Mouse (Mus musculus) CD4-positive helper T cell, adult 2 months (primary cell): ENCODE results near the gene Patl1.
"Not testable (repeated sequence)": the region's sequence is repeated elsewhere in the genome, so short reads cannot be mapped to it uniquely, and the experiment has no call there.

Experiments used
- DNase-seq: peaks from one replicate; pipeline ENCODE4 v3.0.0-alpha.2; 2012; ENCODE audit warnings: low read depth, missing footprints, low spot score

Gene Patl1

GRCm38 (mm10) chr19:11912037-11912532, at the start of gene Patl1:
Gene Patl1 (plus strand): TSS chr19:11912399.
- peak; percentile 98 for DNase-seq

DNA sequence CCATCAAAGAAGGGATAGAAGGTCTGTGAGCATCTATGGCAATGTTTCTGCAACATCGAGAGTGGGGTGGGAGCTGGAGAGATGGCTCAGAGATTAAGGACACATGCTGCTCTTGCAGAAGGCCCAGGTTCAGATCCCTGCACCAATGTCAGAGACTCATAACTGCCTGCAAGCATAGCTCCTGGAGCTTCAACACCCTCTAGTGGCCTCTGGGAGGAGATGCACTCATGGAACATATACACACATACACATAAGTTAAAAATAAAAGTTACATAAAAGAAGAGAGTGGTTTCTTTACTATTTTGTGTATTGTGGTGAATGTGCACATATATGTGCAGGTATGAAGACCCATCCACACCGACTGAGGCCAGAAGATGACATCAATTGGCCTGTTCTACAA, 44.4 kb upstream of the Patl1 start:
- DNase-seq = no peak

GRCm38 (mm10) chr19:11875006-11875405, 37.2 kb upstream of the Patl1 start, which contains the start of gene Olfr1419:
Gene Olfr1419 (minus strand): TSS chr19:11875106.
- DNase-seq = no peak

DNA sequence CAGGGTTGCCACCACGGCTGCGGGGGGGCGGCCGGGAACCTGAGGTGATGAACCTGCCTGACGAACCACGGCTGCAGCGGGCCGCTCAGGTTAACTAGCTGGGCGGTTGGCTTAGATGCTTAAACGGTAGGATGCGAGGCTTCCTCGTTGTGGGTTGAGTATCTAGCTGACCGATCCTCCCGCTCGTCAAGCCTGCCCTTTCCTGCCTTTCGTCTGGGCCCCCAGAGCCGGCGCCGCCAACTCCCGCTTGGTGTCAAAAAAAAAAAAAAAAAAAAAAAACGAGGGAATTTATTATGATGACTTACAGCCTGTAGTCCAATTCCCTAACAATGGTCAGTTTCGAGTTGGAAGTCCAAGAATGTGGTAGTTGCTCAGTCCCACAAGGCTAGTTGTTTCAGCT, 33.8 kb upstream of the Patl1 start:
- not testable (repeated sequence) for DNase-seq

DNA sequence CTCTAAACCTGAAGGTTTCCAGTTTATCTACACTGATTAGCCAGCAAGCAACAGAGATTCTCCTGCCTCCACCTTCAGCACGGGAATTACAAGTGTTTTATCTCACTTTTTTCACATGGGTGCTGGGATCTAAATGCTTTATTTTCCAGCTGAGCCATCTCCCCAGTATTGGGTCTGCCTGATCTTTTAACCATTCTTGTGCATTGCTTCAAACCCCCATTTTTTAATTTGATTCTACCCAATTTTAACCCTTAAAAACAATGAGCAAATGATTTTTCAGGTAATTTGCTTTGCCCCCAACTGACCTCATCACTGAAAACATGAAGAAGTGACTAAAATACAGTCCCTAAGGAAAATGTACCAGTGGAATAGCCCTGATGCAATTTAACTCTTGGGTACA, 25.9 kb upstream of the Patl1 start, which contains the start of gene Olfr1420:
TSS of gene Olfr1420 (plus strand) at position 301 of the 400 bp plus-strand sequence.
- no peak for DNase-seq

GRCm38 (mm10) chr19:11911021-11911420, 1.2 kb upstream of the Patl1 start:
- DNase-seq = no peak

DNA sequence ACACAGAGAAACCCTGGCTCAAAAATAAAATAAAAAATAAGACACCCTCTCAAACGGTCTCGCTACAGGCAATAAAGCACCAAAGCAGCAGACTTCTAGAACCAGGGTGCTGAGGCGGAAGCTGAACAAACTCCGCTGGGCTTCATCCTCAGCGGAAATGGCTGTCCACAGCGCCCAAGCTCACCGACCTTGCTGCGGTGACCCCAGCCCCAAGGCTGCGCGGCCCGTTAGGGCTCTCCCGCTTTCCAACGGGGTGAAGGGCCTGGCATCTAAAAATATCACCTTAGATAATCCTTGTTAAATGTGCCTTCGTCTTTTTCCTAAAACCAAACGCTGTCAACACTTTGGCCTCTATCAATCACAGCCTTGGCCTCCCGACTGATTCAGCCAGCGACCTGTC, 596 bp upstream of the Patl1 start:
- DNase-seq = no peak

DNA sequence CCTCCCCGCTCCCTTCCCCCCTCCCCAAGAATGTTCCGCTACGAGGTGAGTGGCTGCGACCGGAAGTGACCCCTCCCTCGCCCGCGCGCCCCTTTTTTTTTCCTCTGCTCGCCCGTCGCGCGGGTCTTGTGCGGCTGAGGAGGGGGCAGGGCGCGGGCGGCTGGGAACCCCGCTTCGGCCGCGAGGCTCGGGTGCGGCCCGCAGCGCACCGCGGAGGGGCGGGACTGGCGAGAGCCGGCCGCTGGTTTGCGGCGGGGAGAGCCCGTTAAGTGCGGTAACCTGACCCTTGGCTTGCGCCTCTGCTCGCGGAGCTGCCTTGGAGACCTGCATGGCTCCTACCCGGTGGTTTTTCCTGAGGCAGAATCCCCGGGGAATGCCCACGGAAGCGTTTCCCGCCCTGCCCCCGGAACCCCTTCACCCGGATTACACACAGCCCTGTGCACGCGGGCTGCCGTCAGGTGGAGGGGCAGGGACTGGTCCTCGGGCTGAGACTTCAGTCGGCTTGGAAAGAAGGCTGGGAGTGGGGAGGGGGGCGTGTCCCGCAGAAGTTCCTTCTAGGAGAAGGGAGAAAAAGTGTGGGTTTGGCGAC, 428 bp downstream of the Patl1 start:
- DNase-seq = no peak

DNA sequence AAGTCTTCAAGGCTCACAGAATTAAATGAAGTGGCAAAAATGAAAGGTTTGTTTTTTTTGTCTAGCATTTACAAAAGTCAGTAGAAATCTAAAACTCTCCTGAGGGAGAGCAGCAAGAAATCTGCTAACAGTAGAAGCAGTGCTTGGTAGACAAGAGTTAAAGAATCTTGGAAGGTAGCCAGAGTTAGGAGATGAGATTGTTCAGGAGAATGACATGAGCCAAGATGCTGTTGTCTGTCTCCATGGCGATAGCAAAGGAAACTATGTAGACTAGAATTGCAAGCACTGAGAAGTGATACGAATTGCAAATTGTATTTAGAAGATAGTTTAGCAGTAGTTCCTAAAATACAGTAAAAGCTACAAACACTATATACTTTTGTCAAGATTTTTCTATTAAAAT, 3.6 kb downstream of the Patl1 start:
- DNase-seq = peak; percentile 4

DNA sequence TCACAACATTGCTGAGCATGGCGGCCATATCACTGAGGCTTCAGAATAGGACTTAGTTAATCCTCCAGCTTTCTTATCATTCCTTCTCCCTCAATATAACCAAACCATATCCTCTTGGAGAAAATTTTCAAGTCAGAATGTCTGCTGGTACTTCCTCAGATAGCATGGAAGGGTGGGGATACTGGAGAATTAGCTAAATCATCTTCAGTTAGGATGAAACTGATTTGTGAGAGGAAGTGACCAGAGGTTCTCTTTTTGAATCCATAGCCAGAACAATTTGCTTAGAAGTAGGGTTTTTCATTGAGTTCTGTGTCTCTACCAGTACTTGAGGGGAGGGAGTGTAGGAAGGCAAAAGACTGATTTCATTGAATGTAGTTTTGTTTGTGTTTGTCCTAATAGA, 9.9 kb downstream of the Patl1 start:
- no peak for DNase-seq

- DNase-seq = not testable (repeated sequence)
These were observed 10.3 kb downstream of the Patl1 start for GRCm38 (mm10) chr19:11922515-11922914.

DNA sequence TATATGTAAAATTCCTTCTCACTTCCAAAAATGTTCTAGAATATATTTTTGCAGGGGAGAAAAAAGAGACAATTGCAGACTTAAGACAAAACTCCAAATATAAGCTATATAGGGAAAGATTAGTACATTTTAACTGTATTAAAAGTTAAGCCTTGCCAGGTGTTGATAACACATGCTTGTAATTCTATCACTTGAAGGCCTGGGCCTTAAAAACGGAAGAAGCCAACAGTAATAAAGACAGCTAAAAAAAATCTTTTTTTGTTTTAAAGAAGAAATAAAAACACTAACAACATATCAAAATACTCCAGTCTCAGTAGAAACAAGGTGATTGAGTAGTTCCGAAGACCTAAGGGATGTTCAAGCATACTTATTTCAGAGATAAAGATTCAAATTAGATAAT, 14.2 kb downstream of the Patl1 start:
- no peak for DNase-seq

- no peak for DNase-seq
These were observed 16.0 kb downstream of the Patl1 start for GRCm38 (mm10) chr19:11928025-11928748.

GRCm38 (mm10) chr19:11946460-11946859, 34.3 kb downstream of the Patl1 start:
- DNase-seq = not testable (repeated sequence)

DNA sequence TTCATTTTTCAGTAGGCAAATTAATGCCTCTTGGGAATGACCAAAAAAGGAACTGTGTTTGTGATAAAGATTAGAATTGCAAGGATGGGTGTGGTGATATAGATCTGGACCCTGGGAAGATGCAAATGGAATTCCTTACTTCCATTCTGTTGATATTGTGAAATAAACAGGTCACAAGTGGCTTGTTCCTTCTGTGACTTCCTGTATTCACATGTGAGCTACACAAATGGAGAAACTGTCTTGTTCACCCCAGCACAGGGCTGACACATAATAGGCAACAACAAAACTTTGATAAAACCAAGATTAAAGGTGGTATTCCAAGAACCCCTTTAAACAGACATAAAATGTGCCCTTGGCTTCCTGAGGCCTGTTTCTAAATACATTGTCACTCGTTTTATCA, 37.7 kb downstream of the Patl1 start:
- no peak for DNase-seq

- DNase-seq = no peak
These were observed 38.5 kb downstream of the Patl1 start for GRCm38 (mm10) chr19:11950747-11951146.

DNA sequence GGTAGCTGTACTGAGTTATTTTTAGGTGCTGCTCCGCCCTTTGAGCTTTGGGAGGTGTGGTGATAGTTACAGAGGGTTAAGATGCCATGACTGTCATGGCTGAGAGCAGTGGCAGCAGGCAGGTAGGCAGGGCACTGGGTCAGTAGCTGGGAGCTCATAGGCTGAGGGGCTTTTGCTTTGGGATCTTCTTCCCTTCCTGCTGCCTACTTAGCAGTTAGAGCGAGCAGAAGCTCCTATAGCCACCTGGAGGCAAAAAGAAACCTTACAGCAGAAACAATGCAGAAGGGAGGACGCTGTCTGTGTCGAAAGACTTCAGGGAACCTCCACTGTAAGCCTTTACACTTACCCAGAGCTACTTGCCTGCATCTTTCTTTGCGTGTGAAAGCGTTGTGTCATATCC, 42.0 kb downstream of the Patl1 start:
- no peak for DNase-seq

- DNase-seq = no peak
These were observed 44.4 kb downstream of the Patl1 start for GRCm38 (mm10) chr19:11956636-11957035.

DNA sequence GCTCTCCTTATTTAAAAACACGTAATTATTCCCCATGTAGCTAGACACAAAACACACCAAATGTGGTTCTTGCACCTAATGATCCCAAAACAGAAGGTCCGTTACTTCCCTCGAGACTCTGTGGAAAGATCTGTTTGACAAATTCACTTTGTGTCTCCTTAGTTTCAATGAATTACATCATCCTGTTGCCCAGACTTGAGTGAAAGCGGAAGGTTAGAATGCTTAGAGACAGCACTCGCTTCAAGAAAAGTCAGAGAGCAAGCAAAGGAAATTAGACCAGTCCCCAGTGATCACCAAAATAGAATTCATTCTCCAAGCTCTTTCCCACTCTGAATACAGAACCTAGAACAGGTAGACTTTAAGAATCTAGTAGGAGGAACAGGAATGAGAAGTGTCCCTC, 45.2 kb downstream of the Patl1 start:
- no peak for DNase-seq

- DNase-seq = no peak
These were observed 45.6 kb downstream of the Patl1 start for GRCm38 (mm10) chr19:11957846-11958245.

DNA sequence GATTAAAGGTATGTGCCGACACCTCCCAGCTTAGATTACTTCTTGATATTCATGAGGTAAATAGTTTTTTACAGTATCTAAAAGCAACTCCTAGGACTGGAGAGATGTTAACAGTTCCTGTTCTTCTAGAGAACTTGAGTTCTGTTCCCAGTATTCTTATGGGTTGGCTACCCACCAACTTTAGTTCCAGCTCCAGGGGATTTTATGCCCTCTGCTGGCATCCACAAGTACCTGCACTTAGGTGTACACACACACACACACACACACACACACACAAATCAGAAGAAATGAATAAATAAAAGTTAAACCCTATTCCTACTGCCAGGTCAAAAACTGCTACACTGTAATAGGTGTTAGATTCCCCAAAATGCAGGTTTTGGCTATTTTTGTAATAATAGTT, 52.1 kb downstream of the Patl1 start:
- peak; percentile 19 for DNase-seq

DNA sequence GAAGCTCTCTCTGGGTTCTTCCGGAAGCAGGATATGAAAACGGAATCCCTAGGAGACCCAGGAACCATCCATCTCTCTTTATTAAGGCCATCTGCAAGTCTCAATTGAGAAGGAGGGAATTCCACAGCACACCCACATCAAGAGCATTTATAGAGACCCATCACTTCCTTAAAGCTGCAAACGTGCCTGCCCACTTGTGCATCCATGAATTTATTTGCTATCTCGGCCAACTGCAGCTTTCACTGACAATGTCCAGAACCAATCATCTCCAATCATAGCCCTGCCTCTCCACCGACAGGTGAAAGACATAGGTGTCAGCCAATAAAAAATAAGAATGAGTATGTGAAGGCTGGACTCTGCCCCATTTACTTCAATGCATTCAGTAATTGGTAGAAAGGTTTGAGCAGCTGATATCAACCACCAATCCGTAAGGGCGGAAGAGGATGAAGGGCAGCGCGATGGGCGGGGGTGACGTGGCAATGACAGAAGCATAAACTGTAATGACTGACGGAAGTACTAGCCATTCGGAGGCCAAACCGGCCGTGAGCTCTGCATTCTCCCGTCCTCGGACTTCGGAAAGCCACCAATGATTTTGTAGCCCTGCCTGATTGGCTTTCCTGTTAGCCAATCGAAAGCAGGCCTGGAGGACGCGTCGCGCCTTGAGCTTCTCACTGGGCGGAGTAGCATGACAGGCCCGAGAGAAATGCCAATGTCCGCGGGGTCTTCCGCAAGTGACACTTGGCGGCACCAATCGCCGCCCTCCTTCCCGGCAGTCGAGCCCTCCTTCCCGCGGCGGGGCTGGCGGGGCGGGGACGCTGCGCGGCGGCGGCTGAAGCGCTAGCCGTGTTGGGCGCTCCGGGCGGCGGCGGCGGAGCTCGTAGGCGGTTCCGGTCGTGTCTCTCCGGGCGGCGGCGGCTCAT, 53.1 kb downstream of the Patl1 start, which contains the start of gene Osbp:
TSS of gene Osbp (plus strand) at position 919 of the 920 bp plus-strand sequence.
- peak; percentile 100 for DNase-seq
